Mouse (Mus musculus): ENCODE measurements around the gene Zfp174.

- no peak for TF ChIP-seq CTCF (conservative IDR thresholded peaks at IDR 0.05 in 1 of 2, IDR thresholded peaks at IDR 0.05 in 1 of 2; ENCODE audit: low read depth in 2 of 2, low read length in 2 of 2)
- no peak for TF ChIP-seq MYC (IDR thresholded peaks at IDR 0.05; ENCODE audit: low read depth, low read length)
- peak; percentile 66 for TF ChIP-seq POLR2A (IDR thresholded peaks at IDR 0.05; ENCODE audit: low read depth, low read length)
- TF ChIP-seq MAX (IDR thresholded peaks at IDR 0.05; ENCODE audit: low read length), result peak; percentile 48; the same call in 1 of the 2 replicates
- TF ChIP-seq USF1 (IDR thresholded peaks at IDR 0.05; ENCODE audit: low read depth, low read length), result no peak
- no peak for TF ChIP-seq BHLHE40 (IDR thresholded peaks at IDR 0.05; ENCODE audit: low read depth, low read length)
- no peak for TF ChIP-seq POLR2AphosphoS2 (IDR thresholded peaks at IDR 0.05; ENCODE audit: low read depth, low read length)
- no peak for TF ChIP-seq ZKSCAN1 (IDR thresholded peaks at IDR 0.05; ENCODE audit: borderline replicate concordance, low read depth, low read length)
- no peak for TF ChIP-seq MAZ (IDR thresholded peaks at IDR 0.05; ENCODE audit: low read depth, low read length)
- TF ChIP-seq MAFK (IDR thresholded peaks at IDR 0.05; ENCODE audit: insufficient replicate concordance, low read length), result no peak
- no peak for TF ChIP-seq ZC3H11A (IDR thresholded peaks at IDR 0.05; ENCODE audit: low read depth, low read length)
- no peak for TF ChIP-seq SMC3 (IDR thresholded peaks at IDR 0.05; ENCODE audit: low read depth, low read length)
- no peak for TF ChIP-seq CHD1 (IDR thresholded peaks at IDR 0.05; ENCODE audit: low read depth, low read length)
Observed at GRCm38 (mm10) chr16:3846711-3847518, at the start of gene Zfp174.
